8 mouse cellular contexts compared by ENCODE assay signal in the genomic region with DNA sequence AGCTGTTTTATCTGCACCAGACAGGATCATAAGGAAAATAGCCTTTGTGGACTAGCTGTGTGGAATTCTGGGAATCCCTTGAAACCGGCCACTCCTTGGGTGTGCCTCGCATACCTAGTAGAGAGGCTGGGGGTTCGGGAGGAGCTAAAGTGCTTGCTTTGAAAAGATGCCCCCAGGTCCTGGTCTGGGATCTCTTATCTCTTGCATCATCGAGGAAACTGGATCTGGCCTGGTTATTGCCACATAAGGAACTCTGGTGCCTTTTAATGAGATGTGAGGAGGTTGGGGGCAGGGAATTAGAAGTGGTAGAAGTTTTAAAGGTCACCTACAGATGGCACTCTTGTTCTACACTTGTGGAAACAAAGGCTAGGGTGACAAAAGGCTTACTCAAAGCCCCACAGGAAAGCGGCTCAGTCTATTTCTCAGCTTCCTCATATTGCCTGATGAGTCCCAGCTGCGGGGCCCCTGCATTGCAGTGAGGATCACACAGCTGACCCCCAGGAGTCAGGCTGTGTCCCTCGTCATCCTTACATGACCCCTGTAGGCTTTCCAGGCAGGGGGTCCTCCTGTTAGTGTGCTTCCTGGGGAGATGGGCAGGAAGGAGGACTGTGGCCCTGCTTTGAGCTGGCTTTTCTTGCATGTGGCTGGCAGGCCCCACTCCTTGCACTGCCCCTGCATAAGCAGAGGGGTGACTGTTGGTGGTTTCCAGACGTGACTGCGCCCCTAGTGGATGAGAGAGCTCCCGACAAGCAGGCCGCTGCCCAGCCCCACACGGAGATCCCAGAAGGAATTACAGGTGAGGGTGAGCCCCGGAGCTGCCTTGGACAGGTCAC. TPM values are rescaled to one million over a fixed set of nuclear protein-coding genes. Genes with fewer than 3 reads are reported as not detected.
DNase-seq lines count a peak whose midpoint lies in the region; ATAC-seq lines count a peak whose summit lies in the region.

No protein-coding gene starts in this region.

- H3K4me3 ChIP-seq in hindbrain, embryonic 14.5 days (replicated peaks; ENCODE audit: low read length): no peak overlapping the region

- H3K4me1 ChIP-seq in hindbrain, embryonic 14.5 days (replicated peaks; ENCODE audit: control insufficient read depth, insufficient read depth, low read length): peaks cover 9% of the 10 kb centered on the region

- 0 out of 2 replicates have a peak overlapping the region, but pooled peaks have one; percentile 29 for H3K9ac ChIP-seq in hindbrain, embryonic 14.5 days

- whole genome bisulfite sequencing in hindbrain, embryonic 14.5 days: 24% methylated on average over 13 of the region's 13 CpGs

- H3K4me2 ChIP-seq in hindbrain, embryonic 14.5 days (replicated peaks): no peak overlapping the region

- DNase-seq in NIH3T3 (ENCODE audit: low read depth): peak; percentile 76
- DNase-seq in cerebellum, adult 9-10 months: peak; percentile 88
- DNase-seq in forelimb bud, embryonic 11.5 days (ENCODE audit: low read depth, low spot score): peak; percentile 85
- DNase-seq in hindbrain, embryonic 14.5 days (ENCODE audit: low spot score): peak; percentile 46
- peak; percentile 63 to 64 for DNase-seq in layer of hippocampus, postnatal 14 days (ENCODE audit: low spot score in 2 of 2)
- DNase-seq in lung, postnatal 14 days: peak; percentile 69
- DNase-seq in retina, postnatal 1 day: peak; percentile 90
- peak; percentile 77 for DNase-seq in yolk sac, embryonic 10.5 days (ENCODE audit: low spot score)

- no peaks in the 10 kb centered on the region for H3K9me3 ChIP-seq in hindbrain, embryonic 14.5 days (ENCODE audit: control insufficient read depth, low read length)

- H3K36me3 ChIP-seq in hindbrain, embryonic 14.5 days (replicated peaks; ENCODE audit: control insufficient read depth, insufficient read depth): peaks cover 79% of the 10 kb centered on the region

- no peaks in the 10 kb centered on the region for H3K27me3 ChIP-seq in hindbrain, embryonic 14.5 days (ENCODE audit: control insufficient read depth, insufficient read depth, low read length)

- ATAC-seq in hindbrain, embryonic 14.5 days (ENCODE audit: low FRiP score): peak; percentile 35

- peak overlapping the region; percentile 68 for H3K27ac ChIP-seq in hindbrain, embryonic 14.5 days

RNA-seq across cellular contexts. Expression of gene Mapt, which starts 58.2 kb away (rescaled TPM):
- polyA plus RNA-seq in hindbrain, embryonic 14.5 days (2014; fragmentation: Nextera tagmentation; extraction: Ambion mirVana): 939 and 1,013 TPM in 2 replicates
- 100 to 1,000 TPM; 323 to 343 TPM for total RNA-seq in layer of hippocampus, postnatal 14 days (2021)
